Mouse (Mus musculus): ENCODE results near the gene Mrrf. TPM values are rescaled to one million over a fixed set of nuclear protein-coding genes. Genes with fewer than 3 reads are reported as not detected.
"Not testable (repeated sequence)": the region's sequence is repeated elsewhere in the genome, so short reads cannot be mapped to it uniquely, and the experiment has no call there.

Mrrf gene
- polyA plus RNA-seq, 1 experiment from 2014 or later, result 35.1 TPM

DNA sequence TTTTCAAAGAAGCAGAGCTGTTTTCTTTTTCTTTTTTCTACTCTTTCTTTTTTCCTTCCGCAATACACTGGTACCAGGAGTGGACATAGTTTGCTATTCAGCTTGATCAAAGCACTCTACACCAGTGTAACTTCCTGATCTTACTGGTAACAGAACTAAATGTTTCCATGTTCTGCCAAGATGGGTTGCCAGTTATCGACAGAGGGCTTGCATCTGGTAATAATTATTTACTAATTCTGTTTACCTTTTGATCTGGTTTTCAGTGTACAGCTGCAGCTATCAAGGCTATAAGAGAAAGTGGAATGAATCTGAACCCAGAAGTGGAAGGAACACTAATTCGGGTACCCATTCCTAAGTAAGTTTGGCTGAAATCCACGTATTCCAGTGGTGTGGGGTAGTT is 23.1 kb downstream of the Mrrf start:
- Histone ChIP-seq H3K4me2 (ENCODE audit: low read depth, low read length) (no peak overlapping the region), H3K9ac (ENCODE audit: low read depth, low read length) (no peak overlapping the region), H3K9me3 (ENCODE audit: control insufficient read depth, low read length) (no peaks in the 10 kb centered on the region), H3K4me3 (ENCODE audit: low read depth, low read length) (no peak overlapping the region), H3K27ac (replicated peaks; ENCODE audit: low read depth, low read length) (no peak overlapping the region), H3K4me1 (ENCODE audit: control insufficient read depth, insufficient read depth, low read length) (peaks cover 12% of the 10 kb centered on the region; the same call in 1 of the 2 replicates), H3K36me3 (ENCODE audit: control insufficient read depth, insufficient read depth, low read length) (peaks cover 23% of the 10 kb centered on the region), H3K27me3 (replicated peaks; ENCODE audit: control insufficient read depth, insufficient read depth, low read length) (no peaks in the 10 kb centered on the region)
- ATAC-seq (ENCODE audit: low read depth), result no peak
- no peak for DNase-seq (ENCODE audit: low spot score)
- 47% methylated on average over 4 of the region's 4 CpGs for WGBS

DNA sequence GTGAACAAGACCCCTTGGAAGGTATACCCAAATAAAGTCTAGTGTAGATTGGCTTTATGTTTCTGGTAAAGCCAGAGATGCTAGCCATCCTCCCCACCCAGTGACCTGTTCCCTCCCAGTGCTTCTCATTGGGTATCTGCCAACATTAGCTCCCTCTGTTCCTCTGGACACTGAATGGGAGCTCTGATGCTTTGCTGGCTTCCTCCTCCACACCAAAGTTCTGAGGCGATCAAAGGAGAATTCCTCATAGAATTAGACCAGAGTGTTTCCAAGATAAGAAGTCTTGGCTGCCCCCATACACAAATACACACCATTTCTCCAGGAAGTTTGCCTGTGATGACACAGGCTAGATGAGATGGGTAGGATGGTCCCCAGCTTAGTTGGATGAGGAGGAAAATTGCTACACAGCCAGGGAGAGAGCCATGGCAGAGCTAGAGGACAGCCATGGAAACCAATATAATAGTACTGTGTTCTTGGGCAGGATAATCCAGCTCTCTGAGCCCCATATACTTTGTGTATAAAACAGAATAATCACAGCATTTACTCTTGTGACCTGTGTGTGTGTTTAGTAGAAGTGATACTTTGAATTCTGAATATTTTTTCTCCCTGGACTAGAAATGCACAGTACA is 31.9 kb downstream of the Mrrf start:
- no peaks in the 10 kb centered on the region for H3K27me3 ChIP-seq (replicated peaks; ENCODE audit: control insufficient read depth, insufficient read depth, low read length)
- 81% methylated on average over 1 of the region's 1 CpGs for WGBS
- H3K36me3 ChIP-seq (ENCODE audit: control insufficient read depth, insufficient read depth, low read length), result 0 out of 2 replicates have a peak, but pooled peaks cover 12% of the 10 kb centered on the region
- no peaks in the 10 kb centered on the region for H3K9me3 ChIP-seq (ENCODE audit: control insufficient read depth, low read length)
- H3K27ac ChIP-seq (replicated peaks; ENCODE audit: low read depth, low read length), result no peak overlapping the region
- H3K9ac ChIP-seq (ENCODE audit: low read depth, low read length), result no peak overlapping the region
- ATAC-seq (ENCODE audit: low read depth), result no peak
- peaks cover 10% of the 10 kb centered on the region for H3K4me1 ChIP-seq (ENCODE audit: control insufficient read depth, insufficient read depth, low read length)
- H3K4me3 ChIP-seq (ENCODE audit: low read depth, low read length), result no peak overlapping the region
- H3K4me2 ChIP-seq (ENCODE audit: low read depth, low read length), result no peak overlapping the region
- no peak for DNase-seq (ENCODE audit: low spot score)

DNA sequence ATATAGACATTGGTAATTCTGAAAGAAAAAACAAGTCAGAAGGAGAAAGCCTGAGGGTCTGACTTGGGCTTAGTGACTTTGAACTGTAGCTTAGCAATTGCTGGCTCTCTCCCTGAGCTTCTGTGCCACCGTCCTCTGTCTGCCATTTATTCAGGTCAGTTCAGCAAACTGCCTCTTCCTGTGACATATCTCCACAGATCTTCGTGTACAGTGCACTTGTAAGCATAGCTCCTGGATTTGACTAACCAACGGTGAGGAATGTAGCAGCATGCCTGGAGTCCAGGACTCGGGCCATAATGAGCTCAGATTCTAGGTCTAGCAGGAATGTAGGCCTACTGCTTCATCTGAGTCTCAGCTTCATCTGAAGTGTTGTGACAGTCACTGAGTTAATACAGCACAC is 33.0 kb downstream of the Mrrf start:
- no peak overlapping the region for H3K4me3 ChIP-seq (ENCODE audit: low read depth, low read length)
- DNase-seq (ENCODE audit: low spot score) (no peak), ATAC-seq (ENCODE audit: low read depth) (no peak)
- H3K27ac ChIP-seq (replicated peaks; ENCODE audit: low read depth, low read length), result no peak overlapping the region
- no peak overlapping the region for H3K9ac ChIP-seq (ENCODE audit: low read depth, low read length)
- 66% methylated on average over 4 of the region's 4 CpGs for WGBS
- H3K27me3 ChIP-seq (replicated peaks; ENCODE audit: control insufficient read depth, insufficient read depth, low read length), result no peaks in the 10 kb centered on the region
- no peak overlapping the region for H3K4me2 ChIP-seq (ENCODE audit: low read depth, low read length)
- H3K36me3 ChIP-seq (ENCODE audit: control insufficient read depth, insufficient read depth, low read length), result 0 out of 2 replicates have a peak, but pooled peaks cover 12% of the 10 kb centered on the region
- peaks cover 12% of the 10 kb centered on the region for H3K4me1 ChIP-seq (ENCODE audit: control insufficient read depth, insufficient read depth, low read length)
- no peaks in the 10 kb centered on the region for H3K9me3 ChIP-seq (ENCODE audit: control insufficient read depth, low read length)

DNA sequence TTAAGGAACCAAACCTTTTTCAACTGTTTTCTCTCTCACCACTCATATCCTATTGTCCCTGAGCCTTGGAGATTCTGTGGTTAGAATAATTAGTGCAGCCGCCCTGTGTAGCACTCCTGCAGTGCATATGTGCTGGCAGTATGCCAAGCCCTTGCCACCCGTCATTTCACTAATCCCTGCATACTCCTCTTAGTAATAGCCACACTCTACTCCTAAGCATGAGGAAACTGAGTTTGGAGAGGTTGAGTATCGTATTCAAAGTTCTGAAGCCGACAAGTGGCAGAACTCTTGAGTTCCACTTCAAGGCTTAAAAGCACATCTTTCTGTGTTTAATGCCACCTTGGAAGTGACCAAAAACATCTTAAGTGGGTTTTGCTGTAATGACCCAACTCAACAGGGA is 35.9 kb downstream of the Mrrf start:
- peaks cover 8% of the 10 kb centered on the region; the same call in 1 of the 2 replicates for H3K36me3 ChIP-seq (ENCODE audit: control insufficient read depth, insufficient read depth, low read length)
- no peak overlapping the region for H3K9ac ChIP-seq (ENCODE audit: low read depth, low read length)
- no peak overlapping the region for H3K27ac ChIP-seq (replicated peaks; ENCODE audit: low read depth, low read length)
- 36% methylated on average over 4 of the region's 4 CpGs for WGBS
- ATAC-seq (ENCODE audit: low read depth), result peak; percentile 94
- H3K9me3 ChIP-seq (ENCODE audit: control insufficient read depth, low read length), result no peaks in the 10 kb centered on the region
- DNase-seq (ENCODE audit: low spot score), result peak; percentile 83
- no peaks in the 10 kb centered on the region for H3K27me3 ChIP-seq (replicated peaks; ENCODE audit: control insufficient read depth, insufficient read depth, low read length)
- peaks cover 12% of the 10 kb centered on the region for H3K4me1 ChIP-seq (ENCODE audit: control insufficient read depth, insufficient read depth, low read length)
- H3K4me2 ChIP-seq (ENCODE audit: low read depth, low read length), result no peak overlapping the region
- H3K4me3 ChIP-seq (ENCODE audit: low read depth, low read length), result no peak overlapping the region

DNA sequence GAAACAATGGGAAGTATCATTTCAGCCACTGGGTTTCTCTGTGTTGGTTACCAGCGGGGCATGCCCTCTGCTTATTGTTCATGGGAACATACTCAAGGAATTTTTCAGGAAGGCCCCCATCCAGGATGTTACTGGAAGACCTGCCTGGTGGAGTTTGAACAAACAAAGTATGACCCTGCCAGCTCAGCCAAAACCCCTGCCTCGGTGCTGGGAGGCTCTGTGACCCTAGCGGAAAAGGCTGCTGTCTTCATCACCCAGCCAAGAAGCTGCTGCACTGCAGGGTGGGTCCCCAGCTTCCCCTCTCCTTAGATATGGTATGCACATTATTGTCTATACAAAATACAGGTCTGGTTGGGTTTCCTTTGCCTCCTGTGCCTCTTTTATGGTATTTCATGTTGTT is 36.4 kb downstream of the Mrrf start:
- ATAC-seq (ENCODE audit: low read depth), result no peak
- 78% methylated on average over 3 of the region's 3 CpGs for WGBS
- no peak overlapping the region; the same call in 1 of the 2 replicates for H3K27ac ChIP-seq (replicated peaks; ENCODE audit: low read depth, low read length)

DNA sequence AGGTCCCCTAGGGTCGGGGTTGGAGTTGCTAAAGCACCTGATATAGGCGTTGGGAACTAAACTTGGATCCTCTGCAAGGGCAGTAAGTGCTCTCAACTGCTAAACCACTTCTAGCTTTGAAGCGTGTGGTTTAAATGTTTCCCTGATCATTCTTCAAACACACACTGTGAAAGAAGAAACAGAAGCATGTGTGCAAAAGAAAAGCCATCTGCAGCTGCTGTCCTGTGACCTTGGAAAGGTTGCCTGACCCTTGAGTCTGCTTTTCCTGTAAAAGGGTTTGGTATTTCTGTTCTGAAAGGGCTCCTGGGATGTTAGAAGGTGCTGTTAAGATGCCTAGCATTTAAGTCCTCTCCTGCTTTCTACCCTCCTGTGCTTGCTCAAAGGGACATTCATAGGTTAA is 43.3 kb downstream of the Mrrf start:
- no peak overlapping the region for H3K4me3 ChIP-seq (ENCODE audit: low read depth, low read length)
- 0 out of 2 replicates have a peak, but pooled peaks cover 5% of the 10 kb centered on the region for H3K4me1 ChIP-seq (ENCODE audit: control insufficient read depth, insufficient read depth, low read length)
- no peaks in the 10 kb centered on the region for H3K9me3 ChIP-seq (ENCODE audit: control insufficient read depth, low read length)
- DNase-seq (ENCODE audit: low spot score) (no peak), ATAC-seq (ENCODE audit: low read depth) (no peak)
- WGBS, result 50% methylated on average over 3 of the region's 3 CpGs
- no peak overlapping the region for H3K27ac ChIP-seq (replicated peaks; ENCODE audit: low read depth, low read length)
- H3K4me2 ChIP-seq (ENCODE audit: low read depth, low read length), result no peak overlapping the region
- H3K36me3 ChIP-seq (ENCODE audit: control insufficient read depth, insufficient read depth, low read length), result peaks cover 25% of the 10 kb centered on the region; the same call in 1 of the 2 replicates
- H3K9ac ChIP-seq (ENCODE audit: low read depth, low read length), result no peak overlapping the region
- H3K27me3 ChIP-seq (replicated peaks; ENCODE audit: control insufficient read depth, insufficient read depth, low read length), result no peaks in the 10 kb centered on the region

More for the DNA sequence above, 36.4 kb downstream of the Mrrf start:
- Histone ChIP-seq H3K9ac (ENCODE audit: low read depth, low read length) (no peak overlapping the region), H3K36me3 (ENCODE audit: control insufficient read depth, insufficient read depth, low read length) (peaks cover 12% of the 10 kb centered on the region; the same call in 1 of the 2 replicates), H3K4me2 (ENCODE audit: low read depth, low read length) (no peak overlapping the region), H3K27me3 (replicated peaks; ENCODE audit: control insufficient read depth, insufficient read depth, low read length) (no peaks in the 10 kb centered on the region), H3K9me3 (ENCODE audit: control insufficient read depth, low read length) (no peaks in the 10 kb centered on the region), H3K4me3 (ENCODE audit: low read depth, low read length) (no peak overlapping the region), H3K4me1 (ENCODE audit: control insufficient read depth, insufficient read depth, low read length) (peaks cover 12% of the 10 kb centered on the region)
- peak; percentile 19 for DNase-seq (ENCODE audit: low spot score)

DNA sequence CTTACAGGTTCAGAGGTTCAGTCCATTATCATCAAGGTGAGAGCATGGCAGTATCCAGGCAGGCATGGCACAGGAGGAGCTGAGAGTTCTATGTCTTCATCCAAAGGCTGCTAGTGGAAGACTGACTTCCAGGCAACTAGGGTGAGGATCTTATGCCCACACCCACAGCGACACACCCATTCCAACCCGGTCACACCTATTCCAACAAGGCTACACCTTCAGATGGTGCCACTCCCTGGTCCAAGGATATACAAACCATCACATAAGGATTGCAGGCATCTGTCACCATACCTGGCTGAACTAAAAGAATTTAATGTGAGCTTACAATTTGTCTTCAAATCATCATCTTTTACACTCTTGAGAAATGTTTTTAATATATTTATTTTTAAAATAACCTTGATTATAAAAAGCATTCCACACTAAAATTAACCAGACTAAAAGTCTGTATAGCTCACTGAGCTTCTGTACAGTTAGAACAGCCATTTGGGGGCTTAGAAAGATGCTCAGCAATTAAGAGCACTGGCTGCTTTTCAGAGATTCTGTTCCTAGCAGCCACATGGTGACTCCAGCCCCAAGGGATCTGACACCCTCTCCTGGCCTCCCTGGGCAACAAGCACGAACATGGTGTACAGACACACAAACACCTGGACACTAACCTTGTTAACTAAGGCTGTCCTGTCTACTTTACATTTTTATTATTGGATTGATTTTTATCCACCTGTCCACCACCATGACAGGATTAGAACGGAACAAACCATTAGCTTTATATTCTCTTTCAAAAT is 45.6 kb downstream of the Mrrf start:
- not testable (repeated sequence) for H3K9ac ChIP-seq (ENCODE audit: low read depth, low read length); H3K4me1 ChIP-seq (ENCODE audit: control insufficient read depth, insufficient read depth, low read length); DNase-seq (ENCODE audit: low spot score); H3K4me3 ChIP-seq (ENCODE audit: low read depth, low read length); H3K9me3 ChIP-seq (ENCODE audit: control insufficient read depth, low read length); H3K27ac ChIP-seq (replicated peaks; ENCODE audit: low read depth, low read length); H3K4me2 ChIP-seq (ENCODE audit: low read depth, low read length); H3K27me3 ChIP-seq (replicated peaks; ENCODE audit: control insufficient read depth, insufficient read depth, low read length); ATAC-seq (ENCODE audit: low read depth)
- WGBS, result 84% methylated on average over 4 of the region's 4 CpGs
- peaks cover 24% of the 10 kb centered on the region; the same call in 1 of the 2 replicates for H3K36me3 ChIP-seq (ENCODE audit: control insufficient read depth, insufficient read depth, low read length)

DNA sequence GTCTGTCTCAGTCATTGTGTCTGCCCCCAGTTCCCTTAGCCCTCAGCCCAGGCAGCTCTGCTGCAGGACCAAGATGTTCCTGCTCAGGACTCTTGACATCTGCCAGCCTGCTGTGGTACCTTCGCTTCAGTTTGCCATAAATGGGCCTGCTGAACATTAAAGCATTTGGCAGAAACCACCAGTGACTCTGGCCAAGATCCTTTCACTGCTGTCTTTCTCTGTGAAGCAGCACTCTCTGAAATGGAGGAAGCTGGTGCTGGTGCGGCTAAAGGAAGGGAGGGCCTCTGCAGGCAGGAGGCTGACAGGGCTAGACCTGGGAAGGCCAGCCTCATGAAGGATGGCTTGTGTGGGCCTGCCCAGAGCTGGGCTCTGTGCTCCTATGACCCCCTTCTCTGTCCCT is 47.1 kb downstream of the Mrrf start:
- Histone ChIP-seq H3K4me3 (ENCODE audit: low read depth, low read length) (no peak overlapping the region), H3K9ac (ENCODE audit: low read depth, low read length) (no peak overlapping the region), H3K9me3 (ENCODE audit: control insufficient read depth, low read length) (no peaks in the 10 kb centered on the region), H3K4me2 (ENCODE audit: low read depth, low read length) (no peak overlapping the region), H3K27ac (replicated peaks; ENCODE audit: low read depth, low read length) (no peak overlapping the region), H3K4me1 (ENCODE audit: control insufficient read depth, insufficient read depth, low read length) (0 out of 2 replicates have a peak, but pooled peaks cover 5% of the 10 kb centered on the region), H3K27me3 (replicated peaks; ENCODE audit: control insufficient read depth, insufficient read depth, low read length) (no peaks in the 10 kb centered on the region), H3K36me3 (ENCODE audit: control insufficient read depth, insufficient read depth, low read length) (peaks cover 9% of the 10 kb centered on the region; the same call in 1 of the 2 replicates)
- ATAC-seq (ENCODE audit: low read depth) (no peak), DNase-seq (ENCODE audit: low spot score) (peak; percentile 50)
- WGBS, result 54% methylated on average over 2 of the region's 2 CpGs
